Mouse (Mus musculus) forelimb bud, embryonic 11.5 days (tissue): ENCODE data around the gene Fam118a.
"Not testable (repeated sequence)": the region's sequence is repeated elsewhere in the genome, so short reads cannot be mapped to it uniquely, and the experiment has no call there.

Experiments used
- DNase-seq: peaks from one replicate; pipeline ENCODE4 v3.0.0-alpha.2; 2012; ENCODE audit warnings: low read depth, low spot score

The Fam118a gene

GRCm38 (mm10) chr15:85012662-85013054, 16.1 kb upstream of the Fam118a start:
- no peak for DNase-seq

DNA sequence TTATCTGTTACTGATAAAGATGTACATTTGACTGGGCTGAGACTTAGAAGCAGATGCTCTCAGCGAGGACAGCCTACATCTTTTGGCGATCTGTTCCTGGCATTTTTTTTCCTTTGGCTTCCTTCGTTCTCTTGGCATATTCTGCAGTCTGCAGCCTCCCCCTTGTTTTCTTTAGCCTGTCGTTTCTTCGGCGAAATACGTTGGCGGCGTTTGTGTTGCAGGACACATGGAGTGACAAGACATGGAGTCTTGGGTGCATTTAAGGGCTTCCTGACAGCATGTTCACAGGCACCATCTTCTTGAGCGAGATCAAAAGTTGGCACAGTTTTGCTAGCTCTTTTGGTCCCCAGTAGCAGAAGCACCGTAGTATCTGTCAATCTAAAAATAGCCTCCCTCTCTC, 13.0 kb upstream of the Fam118a start:
- DNase-seq: no peak

DNA sequence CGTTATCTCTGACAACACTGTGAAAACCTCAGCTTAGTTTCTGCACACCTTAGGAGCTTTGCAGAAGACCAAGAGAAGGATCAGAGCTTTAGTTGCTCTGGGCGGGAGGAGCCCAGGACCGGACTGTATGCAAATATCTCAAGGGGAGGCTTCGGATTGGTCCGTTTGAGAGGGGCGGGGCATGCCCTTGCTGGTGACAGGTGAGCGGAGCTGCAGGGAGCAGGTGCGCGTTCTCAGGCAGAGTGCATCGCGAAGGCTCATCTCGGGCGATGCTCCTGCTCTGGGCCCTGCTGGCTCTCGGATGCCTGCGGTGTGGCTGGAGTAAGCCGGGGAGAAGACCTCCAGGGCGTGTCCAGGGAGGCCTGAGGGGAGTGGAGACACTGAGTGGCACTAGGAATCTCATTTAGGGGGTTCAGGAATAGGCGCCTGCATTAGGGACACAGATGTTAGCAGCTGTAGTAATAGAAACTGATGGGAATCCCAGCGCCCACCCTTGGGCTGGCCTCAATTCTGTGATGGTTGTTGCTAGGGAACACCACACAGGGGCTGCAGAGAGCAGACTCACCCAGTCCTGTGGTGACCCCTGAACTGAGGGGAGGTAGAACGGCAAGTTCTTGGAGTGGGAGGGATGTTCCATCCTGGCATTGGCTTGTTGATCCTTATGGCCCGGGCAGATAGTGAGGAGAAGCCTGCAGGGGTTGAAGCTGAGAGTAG, 11.6 kb upstream of the Fam118a start, which contains the start of gene Upk3a:
Gene Upk3a, plus strand, starts transcription at position 191 of the 714 bp plus-strand sequence.
- no peak for DNase-seq

- no peak for DNase-seq
Observed at GRCm38 (mm10) chr15:85022211-85022610, 6.5 kb upstream of the Fam118a start.

GRCm38 (mm10) chr15:85026197-85026596, 2.6 kb upstream of the Fam118a start:
- DNase-seq: no peak

- no peak for DNase-seq
Observed at GRCm38 (mm10) chr15:85027740-85028139, 1.0 kb upstream of the Fam118a start.

DNA sequence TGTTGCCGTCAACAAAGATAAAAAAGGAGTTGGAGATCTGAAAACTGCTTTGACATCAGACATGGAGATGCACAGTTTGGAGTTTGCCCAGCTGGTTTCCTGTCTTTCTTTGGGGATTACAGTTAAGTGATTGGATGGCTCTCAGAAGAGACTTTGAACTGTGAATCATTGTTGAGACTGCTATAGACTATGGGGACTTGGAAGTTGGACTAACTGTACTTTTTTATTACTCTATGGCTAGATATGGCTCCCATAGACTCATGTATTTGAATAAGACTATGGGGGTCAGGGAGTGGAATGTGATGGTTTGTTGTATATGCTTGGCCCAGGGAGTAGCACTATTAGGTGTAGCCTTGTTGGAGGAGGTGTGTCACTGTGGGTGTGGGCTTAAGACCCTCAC, 1.9 kb downstream of the Fam118a start:
- not testable (repeated sequence) for DNase-seq

DNA sequence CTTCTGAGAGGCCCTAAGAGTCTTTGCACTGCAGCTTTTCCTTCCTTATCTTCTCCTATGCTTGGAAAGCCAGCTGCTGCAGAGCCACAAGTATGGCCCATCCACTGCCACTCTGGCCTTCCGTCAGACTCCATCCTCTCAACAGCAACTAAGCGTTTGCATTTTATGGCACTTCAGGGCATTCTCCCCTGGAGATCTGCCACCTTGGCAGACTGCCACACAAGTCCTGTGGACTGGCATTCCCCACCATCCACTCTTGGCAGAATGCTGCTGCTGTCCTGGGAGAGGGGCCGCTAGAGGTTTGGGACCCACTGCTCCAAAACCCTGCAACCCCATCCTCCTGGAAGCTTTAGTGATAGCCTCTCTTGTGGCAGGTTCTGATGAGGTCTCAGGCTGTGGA, 3.1 kb downstream of the Fam118a start:
- DNase-seq: no peak

DNA sequence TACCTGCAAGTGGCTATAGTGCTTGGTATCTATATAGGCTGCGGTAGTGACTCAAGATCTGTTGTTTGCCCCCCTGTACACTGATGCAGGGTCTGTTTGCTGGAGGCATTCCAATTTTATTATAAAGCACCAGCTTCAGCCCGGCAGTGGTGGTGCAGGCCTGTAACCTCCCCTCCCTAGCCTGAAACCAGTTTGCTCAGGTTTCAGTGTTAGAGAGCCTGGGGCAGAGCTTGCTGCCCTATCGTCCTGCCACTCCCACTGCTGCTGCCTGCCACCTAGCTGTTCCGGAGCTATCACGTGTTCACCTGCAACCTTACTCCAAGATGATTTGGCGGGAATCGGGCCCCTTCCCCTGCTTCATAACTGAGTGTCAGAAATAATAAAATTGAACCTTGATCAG, 5.2 kb downstream of the Fam118a start:
- DNase-seq: not testable (repeated sequence)

DNA sequence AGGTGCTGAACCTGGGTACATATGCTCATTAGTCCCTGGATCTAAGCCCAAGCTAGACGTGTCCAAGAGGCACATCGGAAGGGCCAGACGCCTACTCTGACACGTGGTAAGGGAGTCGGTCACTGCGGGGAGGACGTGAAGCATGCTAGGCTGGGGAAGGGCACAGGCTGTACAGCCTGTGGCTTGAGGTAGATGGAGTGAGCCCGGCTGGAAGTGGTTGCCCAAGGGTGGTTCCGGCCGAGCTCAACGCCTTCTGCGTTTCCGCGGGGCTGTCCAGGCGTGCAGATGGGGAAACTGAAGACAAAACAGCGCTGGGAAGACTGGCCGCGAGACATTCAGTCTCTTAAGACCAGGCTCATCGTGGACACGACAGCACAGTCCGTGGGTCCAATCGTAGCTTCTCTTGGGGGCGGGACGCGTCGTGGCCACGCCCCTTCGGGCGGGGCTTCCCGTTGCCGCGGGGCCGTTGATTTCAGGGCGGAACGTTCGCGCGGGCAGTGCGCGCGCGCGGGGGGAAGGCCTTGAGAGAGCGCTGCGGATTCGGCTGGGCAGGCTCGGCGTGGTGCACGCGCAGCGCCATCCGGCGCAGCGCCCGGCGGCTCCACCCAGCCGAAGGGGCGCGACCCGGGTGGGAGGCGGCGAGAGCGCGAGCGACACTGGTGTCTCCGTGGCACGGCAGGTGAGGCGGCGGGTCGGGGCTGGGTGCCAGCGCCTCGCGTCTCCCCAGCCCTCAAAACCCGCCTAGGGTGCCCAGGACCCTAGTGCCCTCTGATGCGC, 8.0 kb downstream of the Fam118a start:
- peak; percentile 98 for DNase-seq

DNA sequence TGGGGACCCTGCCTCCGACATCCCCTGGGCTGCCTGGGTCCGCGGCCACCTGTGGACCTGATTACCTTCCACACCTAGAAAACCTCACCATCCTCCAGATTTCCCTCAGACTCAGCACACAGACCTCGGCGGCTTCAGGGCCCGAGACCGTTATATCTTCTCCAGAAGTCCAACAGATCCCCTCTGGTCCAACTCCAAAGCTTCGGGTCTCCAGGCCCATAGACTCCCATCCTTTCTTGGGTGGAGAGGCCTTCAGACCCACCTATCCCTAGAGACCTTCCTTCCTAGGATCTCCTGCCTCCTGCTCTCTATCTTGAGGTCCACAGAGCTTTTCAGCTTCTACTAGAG, 8.6 kb downstream of the Fam118a start:
- no peak for DNase-seq

GRCm38 (mm10) chr15:85041546-85042225, 12.9 kb downstream of the Fam118a start:
- DNase-seq: no peak

DNA sequence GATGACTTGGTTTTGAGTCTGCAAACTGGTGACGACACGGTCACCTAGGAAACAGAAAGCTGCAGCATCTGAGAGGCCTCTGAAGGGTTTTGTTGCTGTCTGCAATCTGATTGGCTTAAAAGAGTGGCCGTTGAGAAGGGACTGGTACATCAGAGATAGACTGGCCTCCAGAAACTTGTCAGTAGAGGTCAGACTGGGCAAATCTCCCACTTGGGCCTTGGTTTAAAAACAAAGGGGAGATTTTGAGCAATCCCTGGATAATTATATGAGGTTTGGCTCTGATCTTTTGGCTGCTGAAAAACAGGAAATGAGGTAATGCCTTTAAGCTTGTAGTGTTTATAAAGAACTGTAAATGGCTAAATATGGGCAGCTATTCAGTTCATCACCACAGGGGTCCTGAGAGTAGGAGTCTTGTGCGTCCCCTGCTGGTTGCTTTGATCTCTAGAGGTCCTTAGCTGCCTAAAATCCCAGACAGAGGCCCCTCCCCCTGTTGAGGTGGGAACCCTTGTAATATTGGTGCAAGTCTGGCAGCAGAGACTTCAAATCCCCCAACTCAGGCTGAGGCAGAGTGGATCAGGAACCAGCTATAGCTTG, 13.7 kb downstream of the Fam118a start:
- DNase-seq: peak; percentile 72

GRCm38 (mm10) chr15:85043116-85043515, 14.4 kb downstream of the Fam118a start:
- no peak for DNase-seq

GRCm38 (mm10) chr15:85043761-85044160, 15.0 kb downstream of the Fam118a start:
- DNase-seq: no peak

DNA sequence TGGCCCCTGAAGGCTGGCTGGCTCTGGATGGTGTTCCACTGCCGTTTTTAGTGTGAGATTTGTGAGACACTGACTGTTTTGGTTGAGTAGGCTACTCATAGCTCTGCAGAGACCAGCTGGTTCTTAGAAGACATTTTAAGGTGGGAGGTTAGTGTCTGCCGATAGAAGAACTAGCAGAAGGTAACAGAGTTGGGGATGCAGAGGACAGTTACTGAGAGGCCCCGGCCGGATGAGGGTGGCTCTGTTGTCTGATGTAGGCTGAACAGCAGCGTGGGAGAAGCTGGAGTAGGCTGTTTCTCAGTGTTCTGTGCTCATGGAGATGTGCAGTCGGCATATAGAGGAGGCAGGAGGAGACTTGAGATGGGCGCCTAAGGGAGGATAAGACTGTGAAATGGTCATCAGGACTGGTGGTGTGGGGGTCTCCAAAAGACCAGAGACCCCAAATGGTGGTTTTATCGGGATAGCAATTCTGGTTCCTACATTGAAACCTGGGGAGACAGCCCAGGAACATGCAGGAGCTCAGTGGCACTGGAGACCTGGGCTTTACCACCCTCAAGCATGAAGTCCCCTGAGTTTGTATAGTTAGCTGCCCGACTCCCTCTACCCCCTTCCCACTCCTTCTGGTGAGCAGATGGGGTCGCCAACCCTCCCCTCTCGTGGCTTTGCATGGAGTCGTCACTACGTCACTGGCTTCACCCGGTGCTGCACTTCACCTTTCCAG, 17.6 kb downstream of the Fam118a start:
- no peak for DNase-seq

DNA sequence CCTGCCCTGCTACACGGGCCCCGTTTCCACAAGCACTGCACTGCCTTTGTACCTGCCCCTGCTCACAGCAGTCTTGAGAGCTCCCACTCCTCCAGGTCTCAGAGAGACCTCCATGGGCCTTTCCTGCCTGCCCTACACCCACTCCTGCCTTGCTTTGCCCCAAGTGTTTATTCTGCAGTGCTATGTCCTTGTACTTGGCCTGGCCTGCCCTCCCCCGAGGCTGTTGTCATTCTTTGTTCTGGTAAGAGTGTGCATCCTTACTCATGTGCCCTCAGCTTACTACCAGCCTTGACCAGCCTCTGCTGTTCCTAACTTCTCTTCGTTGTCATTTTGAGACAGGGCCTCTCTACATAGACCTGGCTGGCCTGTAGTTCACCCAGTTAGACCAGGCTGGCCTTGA, 19.1 kb downstream of the Fam118a start:
- no peak for DNase-seq

GRCm38 (mm10) chr15:85049758-85050157, 21.0 kb downstream of the Fam118a start:
- no peak for DNase-seq

GRCm38 (mm10) chr15:85054098-85054497, 25.4 kb downstream of the Fam118a start:
- no peak for DNase-seq

DNA sequence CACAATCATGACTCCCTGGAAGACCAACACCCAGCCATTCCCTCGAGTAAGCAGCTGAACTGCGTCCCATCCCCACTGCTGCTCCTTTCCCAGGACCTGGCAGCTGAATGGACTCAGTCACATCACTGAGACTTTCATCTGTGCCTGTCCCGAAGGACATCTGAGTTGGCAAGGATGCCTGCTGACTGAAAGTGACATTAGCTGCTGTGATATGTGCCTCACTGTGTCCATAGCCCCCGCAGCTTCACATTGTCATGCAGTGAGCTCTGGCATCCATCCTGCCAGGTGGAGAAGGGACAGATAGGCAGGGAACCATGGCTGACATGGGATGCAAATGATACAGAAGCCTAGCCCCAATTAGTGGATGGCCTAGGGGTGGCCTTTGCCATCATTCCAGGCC, 26.4 kb downstream of the Fam118a start:
- DNase-seq: no peak

GRCm38 (mm10) chr15:85063421-85063820, 34.7 kb downstream of the Fam118a start:
- no peak for DNase-seq

GRCm38 (mm10) chr15:85070561-85070960, 41.8 kb downstream of the Fam118a start:
- peak; percentile 61 for DNase-seq
